Mouse (Mus musculus) liver, adult 2 months (tissue): ENCODE results near the gene Rassf1. TPM values are rescaled to one million over a fixed set of nuclear protein-coding genes. Genes with fewer than 3 reads are reported as not detected.

Experiments
- DNase-seq: peaks from one replicate; pipeline ENCODE4 v3.0.0-alpha.2; 2011; ENCODE audit warnings: low read depth, low spot score; ENCODE audit errors: extremely low read depth
- H3K27ac ChIP-seq: fragments of 200-500 bp; replicated peaks from 2 replicates; pipeline ENCODE4 v1.5.1; 2012; ENCODE audit warnings: low read depth, mild to moderate bottlenecking, control low read depth, inconsistent platforms, low read length; ENCODE audit not compliant: insufficient read depth
- H3K27me3 ChIP-seq: fragments of 200-500 bp; 2 replicates; pipeline ENCODE4 v1.6.1; 2012; ENCODE audit warnings: mild to moderate bottlenecking, moderate library complexity, low read length, inconsistent platforms; ENCODE audit not compliant: control insufficient read depth, insufficient read depth
- H3K36me3 ChIP-seq: fragments of 200-500 bp; 2 replicates; pipeline ENCODE4 v1.6.1; 2012; ENCODE audit warnings: low read length, inconsistent platforms; ENCODE audit not compliant: control insufficient read depth, insufficient read depth
- H3K4me1 ChIP-seq: fragments of 200-500 bp; 2 replicates; pipeline ENCODE4 v1.6.1; 2011; ENCODE audit warnings: low read length; ENCODE audit not compliant: control insufficient read depth, insufficient read depth
- H3K4me3 ChIP-seq: fragments of 200-500 bp; 2 replicates; pipeline ENCODE4 v1.5.1; 2011; ENCODE audit warnings: low read depth, mild to moderate bottlenecking, control low read depth, low read length, moderate library complexity; ENCODE audit not compliant: insufficient read depth
- H3K79me2 ChIP-seq: fragments of 200-500 bp; 2 replicates; pipeline ENCODE4 v1.6.1; 2012; ENCODE audit warnings: inconsistent platforms, mild to moderate bottlenecking, low read length, moderate library complexity; ENCODE audit not compliant: control insufficient read depth, insufficient read depth
- H3K9ac ChIP-seq: fragments of 200-500 bp; 2 replicates; pipeline ENCODE4 v1.6.1; 2012; ENCODE audit warnings: low read depth, mild to moderate bottlenecking, control low read depth, inconsistent platforms, low read length
- CTCF ChIP-seq: fragments of 200-500 bp; IDR thresholded peaks from 2 replicates; pipeline ENCODE4 v1.5.1; 2011; ENCODE audit warnings: low read depth, low read length, control low read depth
- POLR2A ChIP-seq: fragments of 200-500 bp; IDR thresholded peaks from 2 replicates; pipeline ENCODE4 v1.6.1; 2011; ENCODE audit warnings: low read length, control low read depth; ENCODE audit not compliant: insufficient read depth; ENCODE audit errors: extremely low read depth
- WGBS: fragments of 180-500 bp; shearing (Covaris S2); methylation state at CpG from one replicate; pipeline ENCODE4 v1.1.7; 2018; 5-methylcytosine and 5-hydroxymethylcytosine counted together
- polyA plus RNA-seq: library from polyadenylated mRNA; depleted of rRNA; stranded (reverse); fragments of >200 nt; gene quantifications from 2 replicates; pipeline ENCODE4 v1.2.3, GENCODE M21; 2012
- total RNA-seq: library from RNA; depleted of rRNA; stranded (reverse); fragments of >200 nt; gene quantifications from 2 replicates; pipeline ENCODE4 v1.2.3, GENCODE M21; 2014

The Rassf1 gene
- total and polyA plus RNA-seq, 2 experiments, result 6.0 to 7.0 TPM

DNA sequence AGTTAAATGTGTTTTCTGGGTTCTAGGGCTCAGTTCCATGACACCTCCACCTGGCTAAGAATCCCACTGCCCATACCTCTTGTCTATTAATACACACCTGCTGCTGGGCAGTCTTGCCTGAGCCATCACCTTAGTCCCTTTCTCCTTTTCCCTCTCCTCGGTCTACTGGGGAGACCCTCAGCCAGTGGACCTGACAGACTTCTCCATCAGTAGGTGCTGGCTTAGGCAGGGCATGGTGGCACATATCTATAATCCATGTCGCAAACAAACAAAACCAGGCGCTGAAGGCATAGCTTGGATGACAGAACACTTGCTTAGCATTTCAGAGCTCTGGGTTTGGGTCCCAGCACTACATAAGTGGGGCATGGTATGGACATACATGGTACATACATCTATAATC lies 12.6 kb upstream of the Rassf1 start:
- H3K27me3 ChIP-seq, result no peaks in the 10 kb centered on the region
- no peak overlapping the region for H3K27ac ChIP-seq
- peaks cover 24% of the 10 kb centered on the region for H3K4me1 ChIP-seq
- no peak for DNase-seq
- TF ChIP-seq POLR2A (no peak), CTCF (no peak)
- H3K36me3 ChIP-seq, result no peaks in the 10 kb centered on the region; the same call in 1 of the 2 replicates
- 88% methylated on average over 3 of the region's 3 CpGs for WGBS
- peaks cover 28% of the 10 kb centered on the region; the same call in 1 of the 2 replicates for H3K79me2 ChIP-seq
- no peak overlapping the region for H3K9ac ChIP-seq
- no peak overlapping the region for H3K4me3 ChIP-seq

DNA sequence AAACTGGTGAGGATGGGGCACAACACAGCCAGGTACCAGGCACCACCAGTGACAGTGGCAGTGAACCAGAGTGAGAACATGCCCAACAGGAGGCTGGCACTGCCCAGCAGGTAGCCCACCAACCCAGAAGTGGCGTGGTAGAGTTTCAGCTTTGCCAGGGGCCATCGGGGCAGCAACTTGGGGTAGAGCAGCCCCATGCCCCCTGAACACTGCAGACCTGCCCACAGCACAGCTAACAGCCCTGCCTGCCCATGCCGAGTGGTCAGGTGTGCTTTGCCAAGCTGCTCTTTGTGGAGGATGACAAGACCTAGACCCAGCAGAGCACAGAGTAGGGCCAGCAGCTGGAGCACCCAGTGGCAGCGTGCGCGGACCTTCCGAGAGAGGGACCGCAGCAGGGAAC lies 11.4 kb upstream of the Rassf1 start:
- Histone ChIP-seq H3K36me3 (no peaks in the 10 kb centered on the region; the same call in 1 of the 2 replicates), H3K4me3 (no peak overlapping the region), H3K4me1 (peaks cover 24% of the 10 kb centered on the region), H3K79me2 (peaks cover 20% of the 10 kb centered on the region; the same call in 1 of the 2 replicates), H3K27ac (no peak overlapping the region), H3K9ac (no peak overlapping the region), H3K27me3 (no peaks in the 10 kb centered on the region)
- TF ChIP-seq CTCF (no peak), POLR2A (no peak)
- DNase-seq, result no peak
- WGBS, result 96% methylated on average over 8 of the region's 8 CpGs

DNA sequence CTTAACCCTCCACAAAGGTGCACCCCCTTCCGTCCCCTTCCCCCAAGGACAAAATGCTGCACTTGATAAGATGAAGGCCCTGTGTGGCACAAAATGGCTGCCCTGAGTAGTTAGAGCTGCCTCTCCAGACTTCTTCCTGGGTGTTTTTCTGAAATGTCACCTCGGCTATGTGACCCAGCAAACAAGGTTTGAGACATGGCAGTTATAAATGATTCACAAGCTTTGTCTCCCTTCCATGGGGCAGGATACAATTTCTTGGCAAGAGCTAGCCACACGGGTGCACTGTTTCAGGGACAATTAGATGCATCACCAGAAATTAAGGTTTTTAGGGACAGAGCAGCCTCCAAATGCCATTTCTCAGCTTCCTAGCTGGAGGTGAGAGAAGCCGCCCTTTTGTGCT lies 10.9 kb upstream of the Rassf1 start:
- H3K36me3 ChIP-seq, result no peaks in the 10 kb centered on the region; the same call in 1 of the 2 replicates
- 68% methylated on average over 4 of the region's 4 CpGs for WGBS
- no peak overlapping the region for H3K9ac ChIP-seq
- no peak for TF ChIP-seq CTCF
- TF ChIP-seq POLR2A, result no peak
- H3K4me3 ChIP-seq, result no peak overlapping the region
- no peak for DNase-seq
- peaks cover 20% of the 10 kb centered on the region for H3K4me1 ChIP-seq
- no peak overlapping the region for H3K27ac ChIP-seq
- peaks cover 16% of the 10 kb centered on the region; the same call in 1 of the 2 replicates for H3K79me2 ChIP-seq
- H3K27me3 ChIP-seq, result no peaks in the 10 kb centered on the region

DNA sequence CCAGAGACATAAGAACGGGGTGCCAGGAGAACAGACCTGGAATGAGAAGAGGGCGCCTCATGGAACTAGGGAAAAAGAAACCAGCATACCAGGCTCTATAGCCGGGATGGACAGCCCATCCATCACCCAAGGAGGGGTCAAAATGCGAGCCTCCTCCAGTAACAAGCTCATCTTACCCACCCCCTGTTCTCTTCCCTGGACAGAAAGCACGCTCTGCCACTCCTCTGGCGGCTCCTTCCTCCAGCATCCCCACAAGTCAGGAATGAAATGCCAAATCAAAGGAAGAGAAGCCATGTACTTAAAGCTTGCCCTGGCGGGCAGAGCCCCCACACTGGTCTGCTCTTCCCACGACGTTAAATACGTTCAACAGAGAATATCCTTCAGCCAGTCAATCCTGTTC lies 10.3 kb upstream of the Rassf1 start:
- Histone ChIP-seq H3K27ac (no peak overlapping the region), H3K4me1 (peaks cover 15% of the 10 kb centered on the region), H3K36me3 (no peaks in the 10 kb centered on the region; the same call in 1 of the 2 replicates), H3K4me3 (no peak overlapping the region), H3K27me3 (no peaks in the 10 kb centered on the region), H3K79me2 (peaks cover 10% of the 10 kb centered on the region; the same call in 1 of the 2 replicates), H3K9ac (no peak overlapping the region)
- DNase-seq, result no peak
- TF ChIP-seq CTCF (no peak), POLR2A (no peak)
- WGBS, result 45% methylated on average over 10 of the region's 10 CpGs

DNA sequence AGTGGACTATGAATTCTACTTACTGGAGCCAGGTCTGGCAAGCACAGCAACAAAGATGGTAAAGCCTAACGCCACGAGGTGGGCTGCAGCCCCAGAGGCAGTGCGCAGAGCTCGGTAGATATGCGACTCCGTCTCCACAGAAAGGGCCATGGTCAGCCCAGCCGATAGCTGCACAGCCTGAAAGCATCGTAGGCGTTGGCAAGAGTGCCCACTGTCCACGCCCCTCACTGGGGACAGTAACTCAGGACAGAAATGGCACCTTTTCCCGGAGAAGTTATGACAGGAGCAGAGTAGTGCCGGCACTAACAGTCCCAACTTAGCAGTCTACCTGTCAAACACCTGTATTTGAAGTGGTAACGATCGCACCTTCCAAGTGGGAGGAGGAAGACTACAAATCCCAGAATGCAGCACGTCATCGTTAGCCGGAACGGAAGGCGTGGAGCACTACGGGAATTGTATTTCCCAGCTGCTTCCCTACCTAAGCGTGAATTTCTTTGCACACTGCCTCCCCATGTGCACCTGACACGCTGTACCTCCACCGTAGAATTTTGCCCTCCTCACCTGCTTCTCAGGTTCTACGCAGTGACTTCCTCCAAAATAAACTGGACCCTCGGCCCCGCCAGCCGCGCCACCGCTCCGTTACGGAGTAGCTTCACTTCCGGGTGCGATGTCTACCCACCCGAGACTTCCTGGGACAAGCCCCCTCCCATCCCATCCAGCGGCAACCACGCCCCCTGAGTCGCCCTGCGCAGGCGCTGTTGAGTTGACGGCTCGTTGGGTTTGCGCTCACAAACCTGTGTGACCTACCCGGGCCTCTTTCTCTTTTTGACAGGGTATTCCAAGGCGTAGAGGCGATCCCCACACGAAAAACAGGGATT lies 9.6 kb upstream of the Rassf1 start, which contains the start of the genes Cyb561d2 and Nprl2:
TSS of gene Cyb561d2 (minus strand) at position 720 of the 878 bp plus-strand sequence.
TSS of gene Nprl2 (plus strand) at position 753 of the 878 bp plus-strand sequence.
- DNase-seq, result peak; percentile 91
- no peaks in the 10 kb centered on the region; the same call in 1 of the 2 replicates for H3K36me3 ChIP-seq

More for the DNA sequence above, 9.6 kb upstream of the Rassf1 start, which contains the start of the genes Cyb561d2 and Nprl2:
- WGBS, result under 1% methylated on average over 46 of the region's 46 CpGs
- TF ChIP-seq POLR2A (0 out of 2 replicates have a peak, but pooled peaks have one; percentile 27), CTCF (no peak)
- Histone ChIP-seq H3K27ac (peak within 1 kb of the TSS; percentile 87), H3K79me2 (peaks cover 4% of the 10 kb centered on the region; the same call in 1 of the 2 replicates), H3K9ac (peak within 1 kb of the TSS; percentile 71), H3K4me3 (peak within 1 kb of the TSS; percentile 74), H3K27me3 (no peaks in the 10 kb centered on the region), H3K4me1 (peaks cover 8% of the 10 kb centered on the region)
